Mouse (Mus musculus) stomach, postnatal 0 days (tissue): ENCODE data around the gene Midn. TPM values are rescaled to one million over a fixed set of nuclear protein-coding genes. Genes with fewer than 3 reads are reported as not detected.

ENCODE experiments used
- ATAC-seq: fragments of 200-750 bp; cut with Nextera tagmentation; 2 replicates; pipeline ENCODE4 v1.8.0; 2017; ENCODE audit not compliant: low FRiP score, low TSS enrichment
- DNase-seq: peaks from one replicate; pipeline ENCODE4 v3.0.0-alpha.2; 2016; ENCODE audit warnings: low spot score
- H3K27ac ChIP-seq: fragments of 300-500 bp; sonication (generic); replicated peaks from 2 replicates; pipeline ENCODE4 v1.5.1; 2014; ENCODE audit warnings: mild to moderate bottlenecking, control low read depth
- H3K27me3 ChIP-seq: fragments of 300-500 bp; sonication (generic); 2 replicates; pipeline ENCODE4 v1.6.1; 2014; ENCODE audit warnings: low read length; ENCODE audit not compliant: control insufficient read depth, insufficient read depth
- H3K36me3 ChIP-seq: fragments of 300-500 bp; sonication (generic); 2 replicates; pipeline ENCODE4 v1.6.1; 2014; ENCODE audit warnings: low read length, mixed read lengths; ENCODE audit not compliant: control insufficient read depth, insufficient read depth
- H3K4me1 ChIP-seq: fragments of 300-500 bp; sonication (generic); replicated peaks from 2 replicates; pipeline ENCODE4 v1.6.1; 2014; ENCODE audit warnings: antibody characterized with exemption; ENCODE audit not compliant: control insufficient read depth, insufficient read depth
- H3K4me2 ChIP-seq: fragments of 300-500 bp; sonication (generic); replicated peaks from 2 replicates; pipeline ENCODE4 v1.6.1; 2014; ENCODE audit warnings: low read depth, mild to moderate bottlenecking, control low read depth, moderate library complexity
- H3K4me3 ChIP-seq: fragments of 300-500 bp; sonication (generic); 2 replicates; pipeline ENCODE4 v1.5.1; 2014; ENCODE audit warnings: low read depth, low read length, control low read depth
- H3K9ac ChIP-seq: fragments of 300-500 bp; sonication (generic); 2 replicates; pipeline ENCODE4 v1.6.1; 2014; ENCODE audit warnings: mild to moderate bottlenecking, low read length, control low read depth, mixed read lengths
- H3K9me3 ChIP-seq: fragments of 300-500 bp; sonication (generic); 2 replicates; pipeline ENCODE4 v1.6.1; 2016; ENCODE audit warnings: low read length; ENCODE audit not compliant: control insufficient read depth
- CTCF ChIP-seq: IDR thresholded peaks from 2 replicates; pipeline ENCODE4 v1.5.1; 2016; ENCODE audit warnings: antibody characterized with exemption, low read depth, mild to moderate bottlenecking, moderate library complexity
- EP300 ChIP-seq: optimal IDR thresholded peaks from 2 replicates; pipeline ENCODE3; 2016; ENCODE audit warnings: antibody characterized with exemption
- WGBS: fragments of 180-500 bp; shearing (Covaris S2); extraction: QIAGEN DNeasy Blood & Tissue Kit; methylation state at CpG from one replicate; pipeline ENCODE4 v1.1.7; 2014; 5-methylcytosine and 5-hydroxymethylcytosine counted together
- polyA plus RNA-seq: library from polyadenylated mRNA; unstranded; fragments of >200 nt; fragmentation: Nextera tagmentation; extraction: Ambion mirVana; gene quantifications from 2 replicates; pipeline ENCODE4 v1.2.1, GENCODE M21; 2015

The Midn gene
- polyA plus RNA-seq, 1 experiment from 2014 or later = 9.6 TPM

- H3K4me2 ChIP-seq = peak overlapping the region; percentile 90
- H3K9ac ChIP-seq = peak overlapping the region; percentile 90
- under 1% methylated on average over 63 of the region's 63 CpGs for WGBS
- no peaks in the 10 kb centered on the region for H3K9me3 ChIP-seq
- peak overlapping the region; percentile 91 for H3K4me3 ChIP-seq
- ATAC-seq = no peak
- H3K27ac ChIP-seq = peak overlapping the region; percentile 91
- TF ChIP-seq CTCF = no peak
- no peak for TF ChIP-seq EP300
- DNase-seq = no peak
- no peaks in the 10 kb centered on the region for H3K27me3 ChIP-seq
- peaks cover 10% of the 10 kb centered on the region; the same call in 1 of the 2 replicates for H3K4me1 ChIP-seq
- H3K36me3 ChIP-seq = 0 out of 2 replicates have a peak, but pooled peaks cover 3% of the 10 kb centered on the region
Observed at GRCm38 (mm10) chr10:80115944-80116335, 32.1 kb upstream of the Midn start.

GRCm38 (mm10) chr10:80116563-80116926 lies 31.5 kb upstream of the Midn start:
- peak overlapping the region; percentile 90 for H3K4me2 ChIP-seq
- under 1% methylated on average over 27 of the region's 27 CpGs for WGBS
- no peak for ATAC-seq
- peak overlapping the region; percentile 91 for H3K27ac ChIP-seq
- H3K4me3 ChIP-seq = peak overlapping the region; percentile 91
- no peaks in the 10 kb centered on the region for H3K27me3 ChIP-seq
- H3K36me3 ChIP-seq = 0 out of 2 replicates have a peak, but pooled peaks cover 3% of the 10 kb centered on the region
- TF ChIP-seq EP300 = no peak
- TF ChIP-seq CTCF = no peak
- DNase-seq = no peak
- H3K9ac ChIP-seq = peak overlapping the region; percentile 90
- peaks cover 10% of the 10 kb centered on the region; the same call in 1 of the 2 replicates for H3K4me1 ChIP-seq
- no peaks in the 10 kb centered on the region for H3K9me3 ChIP-seq

GRCm38 (mm10) chr10:80116927-80117691 lies 31.0 kb upstream of the Midn start:
- no peaks in the 10 kb centered on the region for H3K27me3 ChIP-seq
- peak overlapping the region; percentile 91 for H3K4me3 ChIP-seq
- H3K4me2 ChIP-seq = peak overlapping the region; percentile 90
- H3K9ac ChIP-seq = peak overlapping the region; percentile 90
- peak overlapping the region; percentile 91 for H3K27ac ChIP-seq
- 0 out of 2 replicates have a peak, but pooled peaks cover 3% of the 10 kb centered on the region for H3K36me3 ChIP-seq
- peak; percentile 74 for DNase-seq
- 3% methylated on average over 30 of the region's 30 CpGs for WGBS
- H3K4me1 ChIP-seq = peaks cover 10% of the 10 kb centered on the region; the same call in 1 of the 2 replicates
- no peaks in the 10 kb centered on the region for H3K9me3 ChIP-seq
- peak; percentile 51 for TF ChIP-seq CTCF
- TF ChIP-seq EP300 = no peak
- ATAC-seq = no peak

- H3K9me3 ChIP-seq = no peaks in the 10 kb centered on the region
- H3K36me3 ChIP-seq = 0 out of 2 replicates have a peak, but pooled peaks cover 3% of the 10 kb centered on the region
- no peak for TF ChIP-seq EP300
- TF ChIP-seq CTCF = no peak; the same call in 1 of the 2 replicates
- H3K4me3 ChIP-seq = peak overlapping the region; percentile 91
- H3K27me3 ChIP-seq = no peaks in the 10 kb centered on the region
- ATAC-seq = no peak
- no peak for DNase-seq
- H3K4me1 ChIP-seq = peaks cover 10% of the 10 kb centered on the region; the same call in 1 of the 2 replicates
- WGBS = 36% methylated on average over 1 of the region's 1 CpGs
- H3K9ac ChIP-seq = peak overlapping the region; percentile 90
- peak overlapping the region; percentile 91 for H3K27ac ChIP-seq
- H3K4me2 ChIP-seq = peak overlapping the region; percentile 90
Observed at GRCm38 (mm10) chr10:80117736-80118135, 30.3 kb upstream of the Midn start.

GRCm38 (mm10) chr10:80118552-80118951 lies 29.5 kb upstream of the Midn start:
- no peak for ATAC-seq
- peak overlapping the region; percentile 27; the same call in 1 of the 2 replicates for H3K9ac ChIP-seq
- H3K27me3 ChIP-seq = no peaks in the 10 kb centered on the region
- no peak overlapping the region for H3K27ac ChIP-seq
- no peak for TF ChIP-seq EP300
- TF ChIP-seq CTCF = no peak
- DNase-seq = no peak
- H3K4me1 ChIP-seq = peaks cover 10% of the 10 kb centered on the region; the same call in 1 of the 2 replicates
- WGBS = 67% methylated on average over 6 of the region's 6 CpGs
- 0 out of 2 replicates have a peak, but pooled peaks cover 3% of the 10 kb centered on the region for H3K36me3 ChIP-seq
- H3K4me2 ChIP-seq = peak overlapping the region; percentile 90; the same call in 1 of the 2 replicates
- no peaks in the 10 kb centered on the region for H3K9me3 ChIP-seq
- no peak overlapping the region; the same call in 1 of the 2 replicates for H3K4me3 ChIP-seq

GRCm38 (mm10) chr10:80120146-80120545 lies 27.9 kb upstream of the Midn start:
- no peaks in the 10 kb centered on the region for H3K27me3 ChIP-seq
- WGBS = 58% methylated on average over 2 of the region's 2 CpGs
- ATAC-seq (no peak), DNase-seq (no peak)
- no peak overlapping the region for H3K9ac ChIP-seq
- H3K4me2 ChIP-seq = no peak overlapping the region
- no peak overlapping the region for H3K4me3 ChIP-seq
- H3K4me1 ChIP-seq = peaks cover 10% of the 10 kb centered on the region; the same call in 1 of the 2 replicates
- no peaks in the 10 kb centered on the region for H3K9me3 ChIP-seq
- TF ChIP-seq EP300 = no peak
- TF ChIP-seq CTCF = no peak
- H3K36me3 ChIP-seq = 0 out of 2 replicates have a peak, but pooled peaks cover 3% of the 10 kb centered on the region
- H3K27ac ChIP-seq = no peak overlapping the region
